Mouse (Mus musculus): ENCODE measurements around the gene Nrxn1. TPM values are rescaled to one million over a fixed set of nuclear protein-coding genes. Genes with fewer than 3 reads are reported as not detected.

Nrxn1 gene
- polyA plus RNA-seq, 1 experiment from 2014 or later = 4.2 TPM

DNA sequence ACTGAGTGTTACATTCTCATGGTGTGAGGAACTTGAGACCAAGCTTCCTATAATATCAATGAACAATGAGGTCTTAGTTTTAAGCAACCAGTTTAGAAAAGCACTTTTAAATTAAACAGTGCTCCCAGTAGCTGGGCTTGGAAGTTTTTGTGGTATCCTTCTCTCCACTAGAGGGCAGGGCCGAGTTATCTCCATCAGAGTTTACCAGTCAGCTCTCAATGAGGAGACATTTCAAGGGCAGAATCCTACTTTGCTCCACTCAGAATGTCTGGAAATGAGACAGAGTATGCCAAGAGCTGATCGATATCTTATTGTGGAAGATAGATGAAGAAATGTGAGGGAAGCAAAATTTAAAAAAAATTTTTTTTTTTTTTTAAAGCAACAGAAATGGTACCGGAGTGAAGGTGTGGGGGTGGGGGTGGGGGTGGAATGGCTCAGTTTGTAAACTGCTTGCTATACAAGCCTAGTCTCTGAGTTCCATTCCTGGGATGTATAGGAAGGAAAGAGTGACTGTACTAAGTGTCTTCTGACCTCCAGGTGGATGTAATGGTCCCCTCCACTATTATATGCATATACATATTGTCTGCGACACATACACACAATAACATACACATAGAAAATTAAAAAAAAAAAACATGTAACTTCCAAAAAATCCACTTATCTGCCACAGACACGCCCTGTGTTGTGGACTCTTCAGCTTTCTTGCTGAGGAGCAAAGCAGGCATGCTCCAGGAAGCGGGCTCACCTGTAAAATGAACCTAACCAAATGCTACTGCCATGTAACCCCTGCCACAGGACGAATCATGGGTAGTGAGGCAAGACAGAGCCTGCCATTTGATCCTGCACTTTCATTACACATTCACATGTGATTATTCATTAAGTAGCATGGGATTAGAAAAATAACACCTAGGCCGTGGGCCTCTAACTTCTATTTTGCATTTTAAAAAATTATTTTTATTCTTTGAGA, 283.4 kb downstream of the Nrxn1 start:
- no peaks in the 10 kb centered on the region for H3K36me3 ChIP-seq (ENCODE audit: control insufficient read depth, insufficient read depth, low read length)
- H3K4me3 ChIP-seq (ENCODE audit: low read depth, low read length) = no peak overlapping the region
- no peaks in the 10 kb centered on the region for H3K9me3 ChIP-seq (ENCODE audit: control insufficient read depth, low read length)
- no peaks in the 10 kb centered on the region for H3K4me1 ChIP-seq (replicated peaks; ENCODE audit: control insufficient read depth, insufficient read depth, low read length)
- no peak overlapping the region for H3K4me2 ChIP-seq (ENCODE audit: low read length)
- H3K9ac ChIP-seq (ENCODE audit: low read length) = no peak overlapping the region
- no peaks in the 10 kb centered on the region for H3K27me3 ChIP-seq (replicated peaks; ENCODE audit: control insufficient read depth, insufficient read depth, low read length)
- ATAC-seq (replicated peaks; ENCODE audit: low FRiP score, low TSS enrichment, low read depth) (peak; percentile 53; the same call in 1 of the 2 replicates), DNase-seq (ENCODE audit: low spot score) (peak; percentile 62)
- WGBS = 62% methylated on average over 8 of the region's 8 CpGs
- no peak overlapping the region for H3K27ac ChIP-seq (ENCODE audit: low read depth)

- Histone ChIP-seq H3K27me3 (replicated peaks; ENCODE audit: control insufficient read depth, insufficient read depth, low read length) (no peaks in the 10 kb centered on the region), H3K4me2 (ENCODE audit: low read length) (no peak overlapping the region), H3K4me3 (ENCODE audit: low read depth, low read length) (no peak overlapping the region), H3K9ac (ENCODE audit: low read length) (no peak overlapping the region), H3K9me3 (ENCODE audit: control insufficient read depth, low read length) (no peaks in the 10 kb centered on the region), H3K4me1 (replicated peaks; ENCODE audit: control insufficient read depth, insufficient read depth, low read length) (no peaks in the 10 kb centered on the region), H3K36me3 (ENCODE audit: control insufficient read depth, insufficient read depth, low read length) (no peaks in the 10 kb centered on the region), H3K27ac (ENCODE audit: low read depth) (no peak overlapping the region)
- no peak for ATAC-seq (replicated peaks; ENCODE audit: low FRiP score, low TSS enrichment, low read depth)
- DNase-seq (ENCODE audit: low spot score) = no peak
- WGBS = 65% methylated on average over 2 of the region's 2 CpGs
These were observed 284.6 kb downstream of the Nrxn1 start for GRCm38 (mm10) chr17:90808256-90808655.

DNA sequence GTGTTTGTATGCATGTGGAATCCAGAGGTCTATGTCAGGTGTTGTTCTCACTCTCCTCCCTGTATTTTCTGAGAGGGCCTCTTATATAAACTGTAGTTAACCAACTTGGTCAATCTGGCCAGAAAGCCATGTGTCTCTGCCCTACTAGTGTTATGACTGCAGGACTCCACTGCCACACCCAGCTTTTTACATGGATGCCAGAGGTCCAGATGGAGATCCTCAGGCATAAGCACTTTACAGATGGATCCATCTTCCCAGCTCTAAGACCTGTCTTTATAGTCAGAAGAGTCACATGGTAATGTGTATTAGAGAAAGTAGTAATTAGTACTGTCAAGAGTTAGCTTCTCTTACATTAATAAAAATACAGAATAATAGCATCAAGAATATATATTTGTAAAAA, 285.7 kb downstream of the Nrxn1 start:
- no peaks in the 10 kb centered on the region for H3K36me3 ChIP-seq (ENCODE audit: control insufficient read depth, insufficient read depth, low read length)
- ATAC-seq (replicated peaks; ENCODE audit: low FRiP score, low TSS enrichment, low read depth) = no peak

GRCm38 (mm10) chr17:90798689-90799088, 294.2 kb downstream of the Nrxn1 start:
- ATAC-seq (replicated peaks; ENCODE audit: low FRiP score, low TSS enrichment, low read depth) (no peak), DNase-seq (ENCODE audit: low spot score) (no peak)
- WGBS = 72% methylated on average over 2 of the region's 2 CpGs
- Histone ChIP-seq H3K4me1 (replicated peaks; ENCODE audit: control insufficient read depth, insufficient read depth, low read length) (no peaks in the 10 kb centered on the region), H3K9me3 (ENCODE audit: control insufficient read depth, low read length) (no peaks in the 10 kb centered on the region), H3K4me3 (ENCODE audit: low read depth, low read length) (no peak overlapping the region), H3K36me3 (ENCODE audit: control insufficient read depth, insufficient read depth, low read length) (no peaks in the 10 kb centered on the region), H3K9ac (ENCODE audit: low read length) (no peak overlapping the region), H3K27ac (ENCODE audit: low read depth) (no peak overlapping the region), H3K4me2 (ENCODE audit: low read length) (no peak overlapping the region), H3K27me3 (replicated peaks; ENCODE audit: control insufficient read depth, insufficient read depth, low read length) (no peaks in the 10 kb centered on the region)

More for the DNA sequence above, 285.7 kb downstream of the Nrxn1 start:
- Histone ChIP-seq H3K27me3 (replicated peaks; ENCODE audit: control insufficient read depth, insufficient read depth, low read length) (no peaks in the 10 kb centered on the region), H3K4me3 (ENCODE audit: low read depth, low read length) (no peak overlapping the region), H3K9me3 (ENCODE audit: control insufficient read depth, low read length) (no peaks in the 10 kb centered on the region), H3K9ac (ENCODE audit: low read length) (no peak overlapping the region), H3K4me1 (replicated peaks; ENCODE audit: control insufficient read depth, insufficient read depth, low read length) (no peaks in the 10 kb centered on the region), H3K4me2 (ENCODE audit: low read length) (no peak overlapping the region), H3K27ac (ENCODE audit: low read depth) (no peak overlapping the region)
- DNase-seq (ENCODE audit: low spot score) = no peak

GRCm38 (mm10) chr17:90797659-90798288, 295.1 kb downstream of the Nrxn1 start:
- Histone ChIP-seq H3K4me3 (ENCODE audit: low read depth, low read length) (no peak overlapping the region), H3K27ac (ENCODE audit: low read depth) (no peak overlapping the region), H3K9me3 (ENCODE audit: control insufficient read depth, low read length) (no peaks in the 10 kb centered on the region), H3K36me3 (ENCODE audit: control insufficient read depth, insufficient read depth, low read length) (no peaks in the 10 kb centered on the region), H3K4me2 (ENCODE audit: low read length) (no peak overlapping the region), H3K27me3 (replicated peaks; ENCODE audit: control insufficient read depth, insufficient read depth, low read length) (no peaks in the 10 kb centered on the region), H3K9ac (ENCODE audit: low read length) (no peak overlapping the region), H3K4me1 (replicated peaks; ENCODE audit: control insufficient read depth, insufficient read depth, low read length) (no peaks in the 10 kb centered on the region)
- DNase-seq (ENCODE audit: low spot score) (no peak), ATAC-seq (replicated peaks; ENCODE audit: low FRiP score, low TSS enrichment, low read depth) (no peak)
- 93% methylated on average over 2 of the region's 2 CpGs for WGBS

- H3K27me3 ChIP-seq (replicated peaks; ENCODE audit: control insufficient read depth, insufficient read depth, low read length) = no peaks in the 10 kb centered on the region
- DNase-seq (ENCODE audit: low spot score) (no peak), ATAC-seq (replicated peaks; ENCODE audit: low FRiP score, low TSS enrichment, low read depth) (no peak)
- no peak overlapping the region for H3K4me3 ChIP-seq (ENCODE audit: low read depth, low read length)
- WGBS = 76% methylated on average over 2 of the region's 2 CpGs
- H3K4me2 ChIP-seq (ENCODE audit: low read length) = no peak overlapping the region
- no peak overlapping the region for H3K27ac ChIP-seq (ENCODE audit: low read depth)
- no peak overlapping the region for H3K9ac ChIP-seq (ENCODE audit: low read length)
- no peaks in the 10 kb centered on the region for H3K9me3 ChIP-seq (ENCODE audit: control insufficient read depth, low read length)
- H3K4me1 ChIP-seq (replicated peaks; ENCODE audit: control insufficient read depth, insufficient read depth, low read length) = no peaks in the 10 kb centered on the region
- no peaks in the 10 kb centered on the region for H3K36me3 ChIP-seq (ENCODE audit: control insufficient read depth, insufficient read depth, low read length)
These were observed 295.9 kb downstream of the Nrxn1 start for GRCm38 (mm10) chr17:90796974-90797373.

- 91% methylated on average over 3 of the region's 3 CpGs for WGBS
- Histone ChIP-seq H3K4me1 (replicated peaks; ENCODE audit: control insufficient read depth, insufficient read depth, low read length) (no peaks in the 10 kb centered on the region), H3K9me3 (ENCODE audit: control insufficient read depth, low read length) (no peaks in the 10 kb centered on the region), H3K27me3 (replicated peaks; ENCODE audit: control insufficient read depth, insufficient read depth, low read length) (no peaks in the 10 kb centered on the region), H3K4me3 (ENCODE audit: low read depth, low read length) (no peak overlapping the region), H3K9ac (ENCODE audit: low read length) (no peak overlapping the region), H3K27ac (ENCODE audit: low read depth) (no peak overlapping the region), H3K36me3 (ENCODE audit: control insufficient read depth, insufficient read depth, low read length) (no peaks in the 10 kb centered on the region), H3K4me2 (ENCODE audit: low read length) (no peak overlapping the region)
- DNase-seq (ENCODE audit: low spot score) (no peak), ATAC-seq (replicated peaks; ENCODE audit: low FRiP score, low TSS enrichment, low read depth) (no peak)
These were observed 304.3 kb downstream of the Nrxn1 start for GRCm38 (mm10) chr17:90788491-90789127.

DNA sequence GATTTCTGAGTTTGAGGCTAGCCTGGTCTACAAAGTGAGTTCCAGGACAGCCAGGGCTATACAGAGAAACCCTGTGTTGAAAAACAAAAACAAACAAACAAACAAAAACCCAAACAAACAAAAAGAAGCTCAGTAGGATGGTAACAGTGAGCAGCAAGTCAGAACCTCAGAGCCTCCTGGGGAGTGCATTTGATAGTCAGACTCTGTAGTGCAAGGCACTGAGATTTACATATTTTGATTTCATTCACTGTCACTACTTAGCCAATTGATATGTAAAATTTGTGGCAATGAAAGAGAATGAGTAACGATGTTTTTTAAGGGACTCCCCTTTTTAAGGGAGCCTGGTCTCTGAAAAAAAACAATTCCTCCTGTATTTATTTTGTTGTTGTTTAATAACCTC, 304.8 kb downstream of the Nrxn1 start:
- Histone ChIP-seq H3K9me3 (ENCODE audit: control insufficient read depth, low read length) (no peaks in the 10 kb centered on the region), H3K4me3 (ENCODE audit: low read depth, low read length) (no peak overlapping the region), H3K27me3 (replicated peaks; ENCODE audit: control insufficient read depth, insufficient read depth, low read length) (no peaks in the 10 kb centered on the region), H3K27ac (ENCODE audit: low read depth) (no peak overlapping the region), H3K4me1 (replicated peaks; ENCODE audit: control insufficient read depth, insufficient read depth, low read length) (no peaks in the 10 kb centered on the region), H3K4me2 (ENCODE audit: low read length) (no peak overlapping the region), H3K36me3 (ENCODE audit: control insufficient read depth, insufficient read depth, low read length) (no peaks in the 10 kb centered on the region), H3K9ac (ENCODE audit: low read length) (no peak overlapping the region)
- no peak for ATAC-seq (replicated peaks; ENCODE audit: low FRiP score, low TSS enrichment, low read depth)
- DNase-seq (ENCODE audit: low spot score) = no peak
- WGBS = 55% methylated on average over 1 of the region's 1 CpGs
